Mouse (Mus musculus) WW6 (cell line): ENCODE results near the gene Phc1.
"Not testable (repeated sequence)": the region's sequence is repeated elsewhere in the genome, so short reads cannot be mapped to it uniquely, and the experiment has no call there.

Source experiments
- DNase-seq: peaks from one replicate; pipeline ENCODE4 v3.0.0-alpha.2; 2013; ENCODE audit warnings: low read depth, low spot score

Phc1 gene

DNA sequence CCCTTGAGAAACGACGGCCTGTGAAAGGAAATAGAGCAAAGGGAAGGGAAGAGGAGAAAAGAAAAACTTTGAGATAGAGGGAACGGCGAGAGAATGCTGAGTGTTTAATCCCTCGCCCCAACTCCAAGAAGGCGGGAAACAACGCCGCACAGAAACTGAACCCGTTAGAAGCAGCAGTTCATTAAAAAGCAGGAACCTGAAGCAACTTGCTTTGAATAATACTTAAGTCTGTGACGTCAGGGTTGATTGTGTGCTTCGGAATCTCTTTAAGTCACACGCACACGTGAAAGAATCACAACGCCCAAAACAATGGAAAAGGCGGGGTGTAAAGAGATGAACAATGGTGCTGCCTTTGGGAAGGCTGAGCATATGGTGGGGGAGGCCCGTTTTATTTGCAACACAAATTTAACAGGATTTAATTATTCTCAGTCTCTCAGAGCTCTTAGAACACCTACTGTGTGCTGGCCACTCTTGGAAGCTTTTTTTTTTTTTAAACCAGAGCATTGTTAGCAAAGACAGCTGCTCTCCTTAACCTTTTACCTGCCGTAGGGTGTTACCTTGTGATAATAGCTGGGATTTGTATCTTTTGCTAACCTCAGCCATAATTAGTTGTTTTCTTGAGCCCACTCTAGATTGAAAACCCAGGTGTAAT, at the start of gene Phc1:
Phc1 (minus strand) TSS at position 213 of the 652 bp plus-strand sequence.
- DNase-seq, result peak; percentile 87

- not testable (repeated sequence) for DNase-seq
Measured at GRCm38 (mm10) chr6:122389986-122390385, 49.6 kb upstream of the Phc1 start.

- not testable (repeated sequence) for DNase-seq
Measured at GRCm38 (mm10) chr6:122387177-122388028, 47.0 kb upstream of the Phc1 start.

DNA sequence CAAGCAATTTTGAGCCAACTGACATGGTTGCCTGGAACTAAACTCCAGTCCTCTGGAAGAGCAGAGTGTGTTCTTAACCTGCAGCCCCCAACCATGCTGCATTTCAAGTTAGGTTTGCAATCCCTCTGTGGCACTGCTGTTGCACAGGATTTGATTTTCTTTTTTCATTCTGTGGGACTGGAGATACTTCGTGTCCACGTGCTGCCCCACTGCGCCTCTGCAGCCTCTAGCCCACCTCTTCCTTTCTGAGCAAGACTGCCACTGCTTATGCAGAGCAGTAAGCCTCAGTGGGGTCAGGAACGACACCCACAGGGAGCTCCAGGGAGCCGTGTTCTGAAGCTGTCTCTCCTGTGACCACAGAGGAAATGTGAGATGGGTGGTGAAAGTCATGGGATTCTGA, 45.4 kb upstream of the Phc1 start:
- DNase-seq, result no peak

DNA sequence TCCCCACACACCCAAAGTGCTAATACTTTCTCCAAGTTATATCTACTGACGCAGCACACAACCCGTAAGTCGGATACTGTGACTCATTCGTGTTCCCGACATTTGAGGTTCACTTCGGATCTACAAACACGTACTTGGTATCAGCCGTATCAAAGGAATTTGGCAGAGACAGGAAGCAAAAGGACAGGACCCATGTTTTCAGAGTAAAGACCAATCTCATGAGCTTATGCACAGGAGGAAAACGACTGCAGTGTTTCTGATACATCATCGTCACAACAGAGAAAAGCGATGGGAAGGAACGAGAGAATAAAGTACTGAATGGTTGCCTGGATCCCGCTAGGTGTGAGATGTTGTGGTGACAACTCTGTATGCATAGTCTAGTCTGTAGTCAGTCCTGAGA, 44.5 kb upstream of the Phc1 start:
- no peak for DNase-seq

GRCm38 (mm10) chr6:122383211-122383610, 42.9 kb upstream of the Phc1 start:
- no peak for DNase-seq

GRCm38 (mm10) chr6:122382046-122382445, 41.7 kb upstream of the Phc1 start:
- DNase-seq, result no peak

DNA sequence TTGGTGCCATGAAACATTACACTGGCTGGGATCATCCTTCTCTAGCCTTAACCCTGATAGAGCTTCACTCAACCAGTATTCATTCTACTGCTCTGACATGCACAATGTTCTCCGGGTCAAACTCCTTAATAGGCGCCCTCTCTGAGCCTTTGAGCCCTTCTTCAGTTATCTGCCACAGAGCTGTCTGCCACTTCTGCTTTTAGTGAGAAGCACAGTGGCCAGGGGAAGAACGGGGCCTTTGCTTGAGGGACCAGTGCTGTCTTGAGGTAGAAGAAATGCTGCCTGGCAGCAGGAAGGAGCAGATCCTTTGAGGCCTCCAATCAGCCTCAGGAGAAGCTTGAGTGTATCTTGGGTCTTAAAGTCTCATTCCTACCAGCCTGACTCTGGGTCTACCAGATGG, 27.9 kb upstream of the Phc1 start:
- no peak for DNase-seq

- no peak for DNase-seq
Measured at GRCm38 (mm10) chr6:122366976-122367375, 26.6 kb upstream of the Phc1 start.

DNA sequence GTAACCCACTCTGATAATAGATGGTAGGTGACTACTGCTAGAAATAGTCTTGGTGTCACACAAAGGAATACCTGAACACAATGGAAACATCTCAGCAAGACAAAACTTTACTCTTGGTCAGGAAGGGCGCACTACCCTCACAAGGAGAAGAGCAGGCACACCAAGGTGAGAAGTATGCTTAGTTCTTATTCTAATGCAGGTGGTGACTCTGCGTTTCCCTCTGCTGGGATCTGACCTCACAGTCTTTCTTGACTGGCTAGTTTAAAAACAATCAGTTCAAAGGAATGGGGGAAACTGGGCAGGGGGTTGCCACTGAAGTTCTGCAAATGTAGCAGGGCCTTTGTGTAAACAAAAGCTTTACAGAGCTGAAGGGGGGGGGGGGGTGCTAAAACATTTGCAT, 25.9 kb upstream of the Phc1 start:
- DNase-seq, result peak; percentile 50

GRCm38 (mm10) chr6:122365706-122366105, 25.3 kb upstream of the Phc1 start:
- no peak for DNase-seq

DNA sequence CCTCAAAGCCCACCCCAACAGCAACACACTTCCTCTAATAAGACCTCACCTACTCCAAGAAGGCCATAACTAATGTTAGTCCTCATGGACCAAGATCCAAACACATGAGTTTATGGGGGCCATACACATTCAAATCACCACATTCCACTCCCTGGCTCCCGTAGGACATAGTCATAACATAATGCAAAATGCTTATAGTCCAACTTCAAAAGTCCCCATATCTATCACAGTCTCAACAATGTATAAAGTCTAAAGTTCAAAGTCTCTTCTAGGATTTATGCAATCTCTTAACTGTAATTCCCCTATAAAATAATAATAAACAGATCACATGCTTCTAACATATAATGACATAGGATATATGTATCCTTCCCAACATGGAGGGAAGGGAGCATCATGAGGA, 16.7 kb upstream of the Phc1 start:
- no peak for DNase-seq

DNA sequence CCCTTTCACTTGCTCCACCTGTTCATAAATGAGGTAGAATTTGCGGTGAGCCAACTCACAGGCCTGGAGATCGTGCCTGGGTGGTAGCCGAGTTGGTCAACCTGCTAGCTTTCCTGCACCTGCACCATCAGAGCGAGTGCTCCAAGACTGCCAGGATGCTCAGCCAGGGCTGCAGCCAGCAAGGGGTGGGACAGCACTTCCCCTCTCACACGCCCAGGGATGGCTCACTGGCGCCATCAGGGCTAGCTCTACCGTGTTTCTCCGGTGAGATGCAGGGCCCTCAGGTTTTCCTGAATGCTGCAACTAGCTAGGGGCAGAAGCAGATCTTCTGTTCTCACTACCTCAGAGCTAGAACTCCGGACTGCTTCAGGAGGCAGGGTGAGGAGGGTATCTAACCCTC, 15.5 kb upstream of the Phc1 start:
- no peak for DNase-seq

DNA sequence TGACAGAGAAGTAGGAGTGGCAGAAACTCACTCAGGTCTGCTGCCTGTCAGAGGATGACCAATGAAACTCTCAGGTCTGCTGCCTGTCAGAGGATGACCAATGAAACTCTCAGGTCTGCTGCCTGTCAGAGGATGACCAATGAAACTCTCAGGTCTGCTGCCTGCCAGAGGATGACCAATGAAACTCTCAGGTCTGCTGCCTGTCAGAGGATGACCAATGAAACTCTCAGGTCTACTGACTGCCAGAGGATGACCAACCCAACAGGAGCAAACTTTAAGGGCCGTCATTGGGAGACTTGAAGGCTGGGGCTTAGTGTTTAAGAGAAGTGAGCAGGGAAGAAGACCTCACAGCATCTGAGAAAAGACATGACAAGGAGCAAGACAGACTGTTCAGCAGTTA, 7.0 kb upstream of the Phc1 start:
- DNase-seq, result not testable (repeated sequence)

DNA sequence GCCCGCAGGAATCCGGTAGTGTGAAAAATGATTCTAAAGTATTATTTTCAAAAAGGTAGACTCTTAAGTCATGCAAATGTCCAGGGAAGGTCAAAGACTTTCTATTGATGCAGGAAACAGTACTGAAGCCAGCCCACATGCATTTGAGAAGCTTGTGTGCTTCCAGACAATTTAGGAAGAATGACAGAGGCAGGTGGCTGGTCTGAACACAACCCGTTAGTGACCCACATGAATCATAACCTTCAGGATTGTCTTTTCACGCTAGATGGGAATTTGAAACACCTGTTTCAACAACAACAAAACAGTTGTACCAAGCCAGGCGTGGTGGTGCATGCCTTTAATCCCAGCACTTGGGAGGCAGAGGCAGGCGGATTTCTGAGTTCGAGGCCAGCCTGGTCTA, 6.0 kb upstream of the Phc1 start:
- DNase-seq, result no peak

DNA sequence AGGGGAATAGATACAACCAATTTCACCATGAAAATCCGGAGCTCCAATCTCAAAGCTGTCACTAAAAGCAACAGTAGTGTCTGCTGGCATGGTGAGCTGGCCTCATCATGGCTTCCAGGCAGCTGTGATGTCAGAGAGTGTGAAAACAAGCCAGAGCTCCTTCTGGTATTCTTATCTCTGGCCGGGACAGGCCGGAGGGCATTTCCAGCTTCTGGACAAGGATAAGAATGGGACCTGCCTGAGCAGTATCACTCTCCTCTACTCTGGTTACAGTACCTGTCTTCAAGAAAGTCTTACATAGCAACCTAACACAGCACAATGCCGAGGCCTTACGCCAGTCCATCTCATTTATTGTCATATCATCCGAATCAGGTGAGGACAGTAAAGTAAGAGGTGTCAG, 5.4 kb upstream of the Phc1 start:
- DNase-seq, result no peak

GRCm38 (mm10) chr6:122344386-122345116, 4.2 kb upstream of the Phc1 start:
- no peak for DNase-seq

DNA sequence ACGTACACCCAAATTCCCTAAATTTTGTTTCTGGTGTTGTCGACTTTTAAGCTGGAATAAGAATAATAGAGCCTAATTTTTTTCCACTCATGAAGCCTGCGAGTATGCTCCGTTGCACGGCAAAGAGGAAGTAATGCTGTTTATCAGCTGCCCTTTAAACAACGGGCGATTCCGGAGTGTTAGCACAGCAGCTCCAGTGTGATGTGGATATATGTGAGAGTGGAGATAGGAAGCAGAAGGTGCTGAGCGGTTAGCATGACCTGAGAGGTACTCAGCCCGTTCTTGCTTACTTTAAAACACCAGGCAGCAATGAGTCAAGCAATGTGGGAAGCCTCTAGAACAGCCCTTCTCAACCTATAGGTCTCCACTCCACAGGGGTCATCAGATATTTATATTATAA, 3.4 kb upstream of the Phc1 start:
- DNase-seq, result no peak

- DNase-seq, result peak; percentile 75
Measured at GRCm38 (mm10) chr6:122342125-122342524, 1.8 kb upstream of the Phc1 start.

DNA sequence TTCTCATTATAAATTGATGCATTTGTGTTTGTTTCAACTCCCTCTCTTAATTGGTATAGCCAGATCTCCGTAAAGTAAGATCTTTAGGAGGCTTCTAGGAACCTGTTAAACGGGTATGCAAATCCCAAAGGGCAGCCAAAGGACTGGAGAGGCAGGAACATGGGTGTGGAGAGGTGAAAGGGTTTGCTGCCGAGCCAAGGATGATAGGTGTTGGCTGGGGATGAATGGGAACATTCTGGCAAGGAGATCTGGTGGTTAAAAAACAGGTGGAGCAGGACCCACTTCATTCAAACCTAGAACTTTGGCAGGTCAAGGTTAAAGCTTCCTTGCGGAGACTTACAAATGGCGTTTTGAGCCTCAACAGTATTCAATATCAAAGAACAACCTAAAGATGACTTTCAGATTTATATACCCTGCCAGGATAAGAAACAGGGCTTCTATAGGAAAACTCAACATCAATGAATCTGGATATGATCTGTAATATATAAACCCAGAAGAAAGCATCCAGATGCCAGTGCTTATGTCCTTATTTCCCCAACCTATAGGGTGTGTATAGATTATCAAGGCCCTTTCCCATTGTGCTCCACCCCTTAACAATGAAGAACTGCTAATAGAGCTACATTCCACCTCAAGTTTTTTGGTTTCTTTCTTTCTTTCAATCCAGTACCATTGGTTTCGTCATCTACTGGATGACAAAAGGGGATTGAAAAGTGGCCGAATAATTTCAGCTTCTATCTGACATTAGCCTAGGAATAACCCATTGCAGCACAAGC, 863 bp upstream of the Phc1 start:
- DNase-seq, result peak; percentile 73

GRCm38 (mm10) chr6:122339648-122340341, 566 bp downstream of the Phc1 start:
- peak; percentile 77 for DNase-seq
